Mouse (Mus musculus): ENCODE measurements around the gene Npl. TPM values are rescaled to one million over a fixed set of nuclear protein-coding genes. Genes with fewer than 3 reads are reported as not detected.
"Not testable (repeated sequence)": the region's sequence is repeated elsewhere in the genome, so short reads cannot be mapped to it uniquely, and the experiment has no call there.

Gene Npl
- total RNA-seq, 2 experiments from 2014 or later = 1.1 to 1.3 TPM

GRCm38 (mm10) chr1:153491822-153492221, 58.0 kb downstream of the Npl start:
- DNase-seq (ENCODE audit: low spot score) = no peak
- intact Hi-C loops (cut with DNase I) = no loop called here

GRCm38 (mm10) chr1:153491345-153491744, 58.5 kb downstream of the Npl start:
- no peak for DNase-seq (ENCODE audit: low spot score)
- intact Hi-C loops (cut with DNase I) = no loop called here

GRCm38 (mm10) chr1:153489963-153490362, 59.9 kb downstream of the Npl start:
- intact Hi-C loops (cut with DNase I) = loop anchor here (5.0 kb wide), 1 partner anchor 257 kb away; the partner anchor contains the start of gene Rnasel

GRCm38 (mm10) chr1:153489540-153489939, 60.3 kb downstream of the Npl start:
- DNase-seq (ENCODE audit: low spot score) = no peak
- intact Hi-C loops (cut with DNase I) = loop anchor here (5.0 kb wide), 1 partner anchor 258 kb away; the partner anchor contains the start of gene Rnasel

More at GRCm38 (mm10) chr1:153489963-153490362, 59.9 kb downstream of the Npl start:
- no peak for DNase-seq (ENCODE audit: low spot score)

- intact Hi-C loops (cut with DNase I) = loop anchor here (5.0 kb wide), 1 partner anchor 258 kb away; the partner anchor contains the start of gene Rnasel
- peak; percentile 26 for DNase-seq (ENCODE audit: low spot score)
Observed at GRCm38 (mm10) chr1:153489132-153489531, 60.7 kb downstream of the Npl start.

- intact Hi-C loops (cut with DNase I) = loop anchor here (5.0 kb wide), 1 partner anchor 260 kb away; the partner anchor contains the start of gene Rnasel
- DNase-seq (ENCODE audit: low spot score) = peak; percentile 95
Observed at GRCm38 (mm10) chr1:153487500-153487879, 62.4 kb downstream of the Npl start, which contains the start of gene Dhx9. Dhx9 (minus strand) TSS chr1:153487660.

GRCm38 (mm10) chr1:153486767-153487499, 62.9 kb downstream of the Npl start:
- peak; percentile 24 for DNase-seq (ENCODE audit: low spot score)
- intact Hi-C loops (cut with DNase I) = loop anchor here (5.0 kb wide), 1 partner anchor 260 kb away; the partner anchor contains the start of gene Rnasel

GRCm38 (mm10) chr1:153486120-153486519, 63.7 kb downstream of the Npl start:
- DNase-seq (ENCODE audit: low spot score) = not testable (repeated sequence)
- intact Hi-C loops (cut with DNase I) = loop anchor here (5.0 kb wide), 1 partner anchor 261 kb away; the partner anchor contains the start of gene Rnasel

GRCm38 (mm10) chr1:153485201-153485796, 64.5 kb downstream of the Npl start:
- intact Hi-C loops (cut with DNase I) = loop anchor here (5.0 kb wide), 1 partner anchor 262 kb away; the partner anchor contains the start of gene Rnasel
- no peak for DNase-seq (ENCODE audit: low spot score)

- DNase-seq (ENCODE audit: low spot score) = no peak
- intact Hi-C loops (cut with DNase I) = no loop called here
Observed at GRCm38 (mm10) chr1:153481025-153481412, 68.8 kb downstream of the Npl start.

GRCm38 (mm10) chr1:153480386-153481024, 69.3 kb downstream of the Npl start:
- intact Hi-C loops (cut with DNase I) = no loop called here
- DNase-seq (ENCODE audit: low spot score) = no peak

- intact Hi-C loops (cut with DNase I) = no loop called here
- DNase-seq (ENCODE audit: low spot score) = no peak
Observed at GRCm38 (mm10) chr1:153479296-153479695, 70.5 kb downstream of the Npl start.

- no peak for DNase-seq (ENCODE audit: low spot score)
- intact Hi-C loops (cut with DNase I) = no loop called here
Observed at GRCm38 (mm10) chr1:153461796-153462195, 88.0 kb downstream of the Npl start.

GRCm38 (mm10) chr1:153456137-153456536, 93.7 kb downstream of the Npl start:
- intact Hi-C loops (cut with DNase I) = no loop called here

GRCm38 (mm10) chr1:153453146-153453642, 96.7 kb downstream of the Npl start:
- DNase-seq (ENCODE audit: low spot score) = no peak
- intact Hi-C loops (cut with DNase I) = no loop called here

More at GRCm38 (mm10) chr1:153456137-153456536, 93.7 kb downstream of the Npl start:
- DNase-seq (ENCODE audit: low spot score) = no peak

Other genes starting within 250 kb of the Npl start
- 100 to 1,000 TPM; 173 to 205 TPM for gene Lamc1, start 217.3 kb downstream of the Npl start, total RNA-seq (2021)
- not detected for gene Shcbp1l, start 124.9 kb downstream of the Npl start, total RNA-seq (2021)
- gene Dhx9, start 62.4 kb downstream of the Npl start, total RNA-seq (2021) = 10 to 100 TPM; 47.0 to 53.6 TPM
- not detected for gene Rgs8, start 103.0 kb upstream of the Npl start, total RNA-seq (2021)
- gene Rgs16, start 190.3 kb upstream of the Npl start, total RNA-seq (2021) = 1 to 10 TPM; 1.4 to 2.4 TPM
- gene Rnasel, start 199.4 kb upstream of the Npl start, total RNA-seq (2021) = 1 to 10 TPM; 5.8 to 6.1 TPM